Mouse (Mus musculus): ENCODE data around the gene Atp6v0d1. TPM values are rescaled to one million over a fixed set of nuclear protein-coding genes. Genes with fewer than 3 reads are reported as not detected.
"Not testable (repeated sequence)": the region's sequence is repeated elsewhere in the genome, so short reads cannot be mapped to it uniquely, and the experiment has no call there.

The Atp6v0d1 gene
- polyA plus RNA-seq, 1 experiment from 2014 or later: 243 TPM

DNA sequence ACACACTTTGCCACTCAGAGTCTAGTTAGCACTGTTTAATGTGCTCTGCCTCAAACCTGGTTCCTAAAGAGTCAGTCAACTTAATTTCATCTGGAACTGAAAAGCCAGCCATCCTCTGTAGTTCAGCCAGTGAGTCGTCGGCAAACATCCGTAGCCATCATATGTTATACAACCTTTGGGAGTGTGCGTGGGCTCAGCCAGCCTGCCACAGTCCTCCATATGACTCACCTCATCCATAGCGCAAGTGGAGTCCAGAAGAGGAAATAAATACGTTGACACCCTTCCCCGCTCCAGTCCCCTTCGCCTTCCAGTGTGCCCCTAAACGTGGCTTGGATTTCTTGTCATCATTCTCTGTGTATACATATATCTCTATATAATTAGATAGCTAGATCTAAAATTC is 6.0 kb upstream of the Atp6v0d1 start:
- H3K4me2 ChIP-seq: no peak overlapping the region
- H3K9me3 ChIP-seq (replicated peaks): no peaks in the 10 kb centered on the region
- H3K9ac ChIP-seq (replicated peaks): no peak overlapping the region
- H3K4me1 ChIP-seq: peaks cover 8% of the 10 kb centered on the region
- H3K4me3 ChIP-seq (replicated peaks): no peak overlapping the region
- ATAC-seq (ENCODE audit: low FRiP score): no peak
- H3K27ac ChIP-seq (replicated peaks): no peak overlapping the region
- no peaks in the 10 kb centered on the region for H3K27me3 ChIP-seq (replicated peaks)
- 89% methylated on average over 9 of the region's 9 CpGs for WGBS
- no peaks in the 10 kb centered on the region for H3K36me3 ChIP-seq

DNA sequence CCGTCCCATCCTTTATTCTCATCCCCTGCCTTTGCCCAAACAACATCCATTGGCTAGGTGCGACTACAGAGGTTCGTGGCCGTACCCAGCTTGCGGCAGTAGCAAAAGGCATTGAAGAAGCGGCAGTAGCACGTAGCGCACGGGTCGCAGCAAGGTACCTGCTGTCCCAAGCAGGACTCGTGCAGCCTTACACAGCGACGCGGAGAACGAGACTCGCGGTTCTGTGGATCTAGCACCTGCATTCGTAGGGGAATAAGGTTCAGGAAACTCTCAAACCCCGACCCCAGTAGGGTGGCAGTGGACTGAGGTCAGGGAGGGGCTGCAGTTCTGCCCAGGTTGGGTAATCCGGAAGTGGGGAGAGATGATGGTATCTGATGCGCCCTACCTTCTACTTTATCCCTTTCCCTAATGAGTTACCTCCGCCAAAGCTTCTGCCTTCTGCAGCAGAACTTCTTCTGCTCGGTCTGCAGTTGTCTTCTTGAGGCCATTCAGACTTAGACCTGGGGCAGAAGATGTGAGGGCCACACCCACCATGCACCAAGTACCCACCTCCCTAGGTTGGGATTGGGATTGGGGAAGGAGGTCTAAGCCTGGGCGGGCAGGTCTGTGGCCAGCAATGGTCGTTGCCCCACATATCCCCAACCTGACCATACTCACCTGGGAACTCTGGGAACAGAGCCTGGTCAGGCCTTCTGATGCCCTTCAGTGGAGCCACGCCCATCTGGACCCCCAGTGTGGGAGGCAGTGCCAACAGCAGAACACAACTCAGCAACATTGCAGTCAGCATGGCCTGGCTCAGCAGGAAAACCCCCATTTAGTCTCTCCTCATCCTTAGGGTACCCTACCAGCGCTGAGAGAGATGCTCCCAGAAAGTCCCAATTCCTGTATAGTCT is 1.1 kb upstream of the Atp6v0d1 start:
- no peaks in the 10 kb centered on the region for H3K27me3 ChIP-seq (replicated peaks)
- H3K4me3 ChIP-seq (replicated peaks): peak overlapping the region; percentile 89
- peak overlapping the region; percentile 84 for H3K4me2 ChIP-seq
- H3K27ac ChIP-seq (replicated peaks): peak overlapping the region; percentile 73
- peak; percentile 16; the same call in 1 of the 2 replicates for ATAC-seq (ENCODE audit: low FRiP score)
- no peaks in the 10 kb centered on the region for H3K9me3 ChIP-seq (replicated peaks)
- 0 out of 2 replicates have a peak, but pooled peaks cover 4% of the 10 kb centered on the region for H3K36me3 ChIP-seq
- 26% methylated on average over 27 of the region's 27 CpGs for WGBS
- peak overlapping the region; percentile 45 for H3K9ac ChIP-seq (replicated peaks)
- peaks cover 46% of the 10 kb centered on the region for H3K4me1 ChIP-seq

DNA sequence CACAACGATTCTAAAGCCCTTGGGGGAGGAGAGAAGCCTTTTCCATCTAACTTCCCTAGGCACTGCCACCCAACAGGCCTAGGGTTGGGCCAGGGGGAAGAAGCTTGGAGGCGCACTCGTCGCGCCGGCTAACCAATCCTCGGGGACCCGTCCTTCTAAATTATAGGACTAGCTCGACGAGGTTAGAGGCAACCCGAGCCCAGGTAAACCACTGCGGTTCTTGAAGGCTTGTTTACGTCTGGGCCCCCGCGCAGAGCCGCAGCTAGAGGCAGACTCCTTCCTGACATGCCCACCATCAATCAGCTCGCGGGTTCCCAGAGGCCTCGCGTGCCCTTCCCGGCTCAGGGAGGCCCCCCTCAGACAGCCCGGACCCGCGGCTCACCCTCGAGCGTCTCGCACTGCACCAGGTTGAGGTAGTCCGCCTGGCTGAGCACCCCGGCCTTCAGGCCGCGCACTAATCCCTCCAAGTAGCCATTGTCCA is 406 bp downstream of the Atp6v0d1 start:
- H3K4me2 ChIP-seq: peak overlapping the region; percentile 84
- peak overlapping the region; percentile 89 for H3K4me3 ChIP-seq (replicated peaks)
- peak; percentile 77 for ATAC-seq (ENCODE audit: low FRiP score)
- H3K9ac ChIP-seq (replicated peaks): peak overlapping the region; percentile 91
- no peaks in the 10 kb centered on the region for H3K27me3 ChIP-seq (replicated peaks)
- H3K27ac ChIP-seq (replicated peaks): peak overlapping the region; percentile 92
- peaks cover 52% of the 10 kb centered on the region for H3K4me1 ChIP-seq
- no peaks in the 10 kb centered on the region for H3K9me3 ChIP-seq (replicated peaks)
- H3K36me3 ChIP-seq: 0 out of 2 replicates have a peak, but pooled peaks cover 4% of the 10 kb centered on the region
- WGBS: under 1% methylated on average over 31 of the region's 31 CpGs

DNA sequence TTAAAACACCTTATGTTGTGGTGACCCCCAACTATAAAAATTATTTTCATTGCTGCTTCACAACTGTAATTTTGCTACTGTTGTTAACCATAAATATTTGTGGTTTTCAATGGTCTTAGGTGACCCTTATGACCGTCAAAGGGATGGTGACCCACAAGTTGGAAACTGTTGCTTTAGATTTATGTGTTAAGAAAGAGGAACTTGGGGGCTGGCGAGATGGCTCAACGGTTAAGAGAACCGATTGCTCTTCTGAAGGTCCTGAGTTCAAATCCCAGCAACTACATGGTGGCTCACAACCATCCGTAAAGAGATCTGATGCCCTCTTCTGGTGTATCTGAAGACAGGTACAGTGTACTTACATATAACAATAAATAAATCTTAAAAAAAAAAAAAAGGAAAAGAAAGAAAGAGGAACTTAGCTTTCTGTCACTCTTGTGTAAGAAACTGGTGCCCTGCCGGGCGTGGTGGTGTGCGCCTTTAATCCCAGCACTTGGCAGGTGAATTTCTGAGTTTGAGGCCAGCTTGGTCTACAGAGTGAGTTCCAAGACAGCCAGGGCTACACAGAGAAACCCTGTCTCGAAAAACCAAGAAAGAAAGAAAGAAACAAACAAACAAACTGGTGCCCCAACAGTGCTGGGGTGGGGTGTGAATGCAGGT is 1.1 kb downstream of the Atp6v0d1 start:
- H3K9ac ChIP-seq (replicated peaks): peak overlapping the region; percentile 91
- H3K4me2 ChIP-seq: peak overlapping the region; percentile 84
- not testable (repeated sequence) for ATAC-seq (ENCODE audit: low FRiP score); H3K9me3 ChIP-seq (replicated peaks); H3K27me3 ChIP-seq (replicated peaks); H3K36me3 ChIP-seq
- 80% methylated on average over 9 of the region's 9 CpGs for WGBS
- peaks cover 54% of the 10 kb centered on the region for H3K4me1 ChIP-seq
- H3K27ac ChIP-seq (replicated peaks): peak overlapping the region; percentile 92
- peak overlapping the region; percentile 89 for H3K4me3 ChIP-seq (replicated peaks)

DNA sequence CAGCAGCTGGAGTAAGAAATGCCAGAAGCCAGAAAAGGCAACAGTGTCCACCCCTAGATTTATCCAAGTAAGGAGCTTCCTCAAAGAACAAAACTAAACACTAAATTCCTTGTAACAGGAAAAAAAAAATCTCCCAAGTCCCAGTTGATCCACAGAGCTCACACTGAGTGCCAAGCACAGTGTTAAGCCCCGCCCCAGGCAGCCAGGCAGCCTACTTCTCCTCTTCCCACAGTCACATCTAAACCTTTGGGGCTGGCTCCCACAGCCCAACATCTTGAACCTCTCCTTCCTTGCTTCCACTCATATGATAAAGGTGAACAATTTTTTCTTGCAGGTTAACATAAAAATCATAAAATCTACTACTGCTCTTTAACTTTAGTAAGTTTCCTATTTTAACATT is 2.0 kb downstream of the Atp6v0d1 start:
- no peak overlapping the region for H3K27ac ChIP-seq (replicated peaks)
- H3K4me3 ChIP-seq (replicated peaks): no peak overlapping the region
- ATAC-seq (ENCODE audit: low FRiP score): no peak
- no peak overlapping the region; the same call in 1 of the 2 replicates for H3K4me2 ChIP-seq
- no peaks in the 10 kb centered on the region for H3K27me3 ChIP-seq (replicated peaks)
- H3K36me3 ChIP-seq: 0 out of 2 replicates have a peak, but pooled peaks cover 4% of the 10 kb centered on the region
- no peak overlapping the region for H3K9ac ChIP-seq (replicated peaks)
- 88% methylated on average over 1 of the region's 1 CpGs for WGBS
- H3K4me1 ChIP-seq: peaks cover 54% of the 10 kb centered on the region
- H3K9me3 ChIP-seq (replicated peaks): no peaks in the 10 kb centered on the region

DNA sequence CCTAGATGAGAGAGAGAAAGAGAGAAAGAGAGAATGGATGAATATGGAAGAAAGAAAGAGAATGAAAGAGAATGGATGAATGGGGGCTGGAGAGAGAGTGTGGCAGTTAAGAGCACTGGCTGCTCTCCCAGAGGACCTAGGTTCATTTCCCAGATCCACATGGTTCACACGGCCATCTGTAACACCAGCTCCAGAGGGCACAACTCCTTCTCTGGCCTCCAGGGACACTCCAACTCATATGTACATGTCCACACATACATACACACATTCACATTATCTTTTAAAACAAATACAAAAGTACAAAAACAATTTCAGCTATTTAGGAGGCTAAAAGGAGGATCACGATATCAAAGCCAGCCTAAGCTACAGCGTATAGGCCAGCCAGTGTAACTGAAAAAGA is 3.0 kb downstream of the Atp6v0d1 start:
- H3K9ac ChIP-seq (replicated peaks): no peak overlapping the region
- no peak overlapping the region for H3K27ac ChIP-seq (replicated peaks)
- no peak overlapping the region for H3K4me2 ChIP-seq
- no peaks in the 10 kb centered on the region for H3K27me3 ChIP-seq (replicated peaks)
- peaks cover 54% of the 10 kb centered on the region for H3K4me1 ChIP-seq
- WGBS: 78% methylated on average over 3 of the region's 3 CpGs
- no peak overlapping the region for H3K4me3 ChIP-seq (replicated peaks)
- 0 out of 2 replicates have a peak, but pooled peaks cover 4% of the 10 kb centered on the region for H3K36me3 ChIP-seq
- ATAC-seq (ENCODE audit: low FRiP score): no peak
- H3K9me3 ChIP-seq (replicated peaks): no peaks in the 10 kb centered on the region

DNA sequence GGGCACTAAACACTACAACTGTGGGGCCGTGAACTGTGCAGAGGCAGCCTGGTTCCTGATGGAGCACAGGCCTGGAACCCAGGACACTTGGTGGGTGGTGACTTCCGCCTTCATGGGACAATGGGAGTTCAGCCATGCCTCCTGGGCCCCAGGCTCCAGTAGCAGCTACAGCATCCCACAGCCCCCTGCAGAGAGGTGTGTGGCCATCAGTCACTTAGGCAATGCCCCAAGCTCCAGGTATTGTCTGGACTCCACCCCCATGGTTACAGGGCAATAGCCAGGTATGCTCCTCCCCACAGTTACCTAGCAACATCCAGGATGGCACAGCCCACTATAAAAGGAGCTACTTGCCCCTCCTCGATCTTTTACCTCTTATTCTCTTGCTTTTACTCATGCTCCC is 10.6 kb downstream of the Atp6v0d1 start:
- H3K4me1 ChIP-seq: 0 out of 2 replicates have a peak, but pooled peaks cover 2% of the 10 kb centered on the region
- H3K27me3 ChIP-seq (replicated peaks): no peaks in the 10 kb centered on the region
- no peaks in the 10 kb centered on the region for H3K9me3 ChIP-seq (replicated peaks)
- H3K36me3 ChIP-seq: no peaks in the 10 kb centered on the region
- 0 out of 2 replicates have a peak, but pooled peaks have one; percentile 16 for ATAC-seq (ENCODE audit: low FRiP score)
- H3K4me3 ChIP-seq (replicated peaks): no peak overlapping the region
- no peak overlapping the region for H3K9ac ChIP-seq (replicated peaks)
- WGBS: 44% methylated on average over 3 of the region's 3 CpGs
- no peak overlapping the region for H3K4me2 ChIP-seq
- H3K27ac ChIP-seq (replicated peaks): no peak overlapping the region

DNA sequence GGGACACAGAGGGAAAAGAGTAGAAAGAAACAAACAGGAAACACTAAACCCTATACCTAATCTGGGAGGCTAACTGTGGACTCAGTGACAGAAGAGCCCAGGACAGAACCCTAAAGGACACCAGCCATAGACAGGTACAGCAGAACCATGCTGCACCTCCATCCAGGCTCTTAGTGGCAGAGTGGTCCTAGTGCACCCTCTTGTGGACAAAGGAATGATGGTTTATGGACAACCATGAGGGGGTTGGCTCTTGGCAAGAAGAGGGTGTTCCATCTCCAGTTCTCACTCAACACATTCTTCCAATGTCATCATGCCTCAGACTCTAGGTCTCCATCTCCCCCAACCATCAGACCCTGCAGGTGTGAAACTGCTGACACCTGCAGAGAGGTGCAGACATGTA is 11.8 kb downstream of the Atp6v0d1 start:
- no peak overlapping the region for H3K27ac ChIP-seq (replicated peaks)
- H3K4me2 ChIP-seq: no peak overlapping the region
- H3K9ac ChIP-seq (replicated peaks): no peak overlapping the region
- no peak for ATAC-seq (ENCODE audit: low FRiP score)
- no peak overlapping the region for H3K4me3 ChIP-seq (replicated peaks)
- H3K36me3 ChIP-seq: no peaks in the 10 kb centered on the region
- no peaks in the 10 kb centered on the region for H3K9me3 ChIP-seq (replicated peaks)
- H3K4me1 ChIP-seq: no peaks in the 10 kb centered on the region
- no peaks in the 10 kb centered on the region for H3K27me3 ChIP-seq (replicated peaks)

DNA sequence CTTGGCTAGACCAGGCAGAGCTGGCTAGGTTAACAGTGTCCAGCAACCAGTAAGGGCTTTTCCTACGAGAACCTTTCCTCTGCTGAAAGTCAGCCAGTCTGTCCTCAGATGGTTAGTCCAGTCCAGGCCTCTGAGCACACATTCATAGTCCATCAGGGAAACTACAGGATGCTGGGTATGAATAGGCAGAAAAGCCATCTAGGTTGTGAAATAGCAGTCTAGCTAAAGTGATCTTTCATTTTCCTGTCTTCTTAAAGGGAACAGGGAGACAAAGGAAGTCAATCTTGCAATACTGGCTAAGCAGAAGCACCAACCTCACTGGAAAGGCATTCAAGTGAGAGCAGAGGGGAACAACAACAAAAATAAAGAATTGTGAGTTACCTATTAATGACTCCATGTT is 13.0 kb downstream of the Atp6v0d1 start:
- H3K36me3 ChIP-seq: no peaks in the 10 kb centered on the region
- H3K9me3 ChIP-seq (replicated peaks): no peaks in the 10 kb centered on the region
- H3K27ac ChIP-seq (replicated peaks): no peak overlapping the region
- no peak overlapping the region for H3K4me3 ChIP-seq (replicated peaks)
- no peaks in the 10 kb centered on the region for H3K4me1 ChIP-seq
- no peaks in the 10 kb centered on the region for H3K27me3 ChIP-seq (replicated peaks)
- 71% methylated on average over 1 of the region's 1 CpGs for WGBS
- no peak overlapping the region for H3K9ac ChIP-seq (replicated peaks)
- no peak for ATAC-seq (ENCODE audit: low FRiP score)
- H3K4me2 ChIP-seq: no peak overlapping the region

DNA sequence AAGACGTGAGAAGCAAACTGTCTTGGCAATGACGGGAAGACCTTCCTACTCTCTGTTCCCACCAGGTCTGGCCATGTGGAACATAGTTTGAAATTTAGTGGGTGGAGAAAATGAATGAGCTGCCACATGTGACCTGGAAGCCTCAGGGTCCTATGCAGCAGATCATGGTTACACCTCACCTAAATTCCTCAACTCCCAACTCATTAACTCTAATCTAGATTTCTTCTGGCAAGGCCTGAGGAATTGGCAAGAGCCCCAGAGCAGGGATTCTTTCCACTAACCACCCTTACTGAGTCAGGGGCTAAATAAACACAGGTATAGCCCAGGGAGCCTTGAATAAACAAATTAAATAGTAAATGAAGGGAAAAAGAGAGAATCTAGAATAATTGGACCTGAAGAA is 13.8 kb downstream of the Atp6v0d1 start:
- Histone ChIP-seq H3K4me3 (replicated peaks) (no peak overlapping the region), H3K27ac (replicated peaks) (no peak overlapping the region), H3K36me3 (no peaks in the 10 kb centered on the region), H3K9me3 (replicated peaks) (no peaks in the 10 kb centered on the region), H3K9ac (replicated peaks) (no peak overlapping the region), H3K27me3 (replicated peaks) (no peaks in the 10 kb centered on the region), H3K4me2 (no peak overlapping the region), H3K4me1 (no peaks in the 10 kb centered on the region)
- no peak for ATAC-seq (ENCODE audit: low FRiP score)
- 94% methylated on average over 2 of the region's 2 CpGs for WGBS

DNA sequence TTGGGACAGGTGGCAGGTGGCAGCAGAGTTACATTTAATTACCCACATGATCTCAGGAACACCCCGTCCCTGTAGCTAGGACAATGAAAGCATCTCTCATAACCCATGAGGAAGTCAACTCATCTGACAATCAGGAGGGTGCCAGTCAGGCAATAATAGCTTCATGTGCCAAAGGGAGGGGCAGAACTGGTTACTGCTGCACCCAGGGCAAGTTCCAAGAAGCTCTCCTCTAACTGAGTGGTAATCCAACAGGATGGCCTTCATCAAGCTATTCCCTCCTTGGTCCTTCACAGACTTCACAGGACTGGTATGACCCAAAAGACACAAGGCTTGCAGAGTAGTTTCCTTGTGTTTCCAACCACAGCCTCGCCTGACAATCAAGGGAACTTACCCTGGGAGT is 15.8 kb downstream of the Atp6v0d1 start:
- Histone ChIP-seq H3K36me3 (no peaks in the 10 kb centered on the region), H3K4me2 (no peak overlapping the region), H3K4me3 (replicated peaks) (no peak overlapping the region), H3K27me3 (replicated peaks) (no peaks in the 10 kb centered on the region), H3K4me1 (peaks cover 2% of the 10 kb centered on the region), H3K27ac (replicated peaks) (no peak overlapping the region), H3K9me3 (replicated peaks) (no peaks in the 10 kb centered on the region), H3K9ac (replicated peaks) (no peak overlapping the region)
- no peak for ATAC-seq (ENCODE audit: low FRiP score)
- 77% methylated on average over 2 of the region's 2 CpGs for WGBS

DNA sequence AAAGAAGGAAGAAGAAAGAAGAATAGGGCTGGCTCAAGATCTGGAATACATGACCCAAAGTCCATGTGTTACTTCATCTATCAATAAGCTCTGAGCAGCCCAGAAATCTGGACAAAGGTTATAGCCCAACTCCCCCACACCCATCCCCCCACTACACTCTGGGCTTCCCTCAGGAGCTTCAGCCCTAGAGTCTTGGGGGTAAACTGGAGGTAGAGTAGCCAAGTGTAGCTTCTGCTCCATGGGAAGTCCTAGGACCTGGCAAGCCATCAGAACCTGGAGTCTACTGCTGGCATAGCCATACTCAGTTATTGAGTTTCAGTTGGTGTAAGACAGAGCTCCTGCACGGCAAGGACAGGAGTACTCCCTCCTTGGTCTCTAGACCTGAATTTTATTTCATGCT is 16.3 kb downstream of the Atp6v0d1 start:
- no peak overlapping the region for H3K27ac ChIP-seq (replicated peaks)
- no peaks in the 10 kb centered on the region for H3K27me3 ChIP-seq (replicated peaks)
- ATAC-seq (ENCODE audit: low FRiP score): no peak
- H3K4me2 ChIP-seq: no peak overlapping the region
- no peaks in the 10 kb centered on the region for H3K36me3 ChIP-seq
- H3K4me3 ChIP-seq (replicated peaks): no peak overlapping the region
- WGBS: 94% methylated on average over 1 of the region's 1 CpGs
- no peak overlapping the region for H3K9ac ChIP-seq (replicated peaks)
- H3K4me1 ChIP-seq: peaks cover 8% of the 10 kb centered on the region
- no peaks in the 10 kb centered on the region for H3K9me3 ChIP-seq (replicated peaks)
